Mouse (Mus musculus) embryonic facial prominence, embryonic 14.5 days (tissue): Measurements from ENCODE around the gene Lnx2. TPM values are rescaled to one million over a fixed set of nuclear protein-coding genes. Genes with fewer than 3 reads are reported as not detected.

Experiments used
- ATAC-seq: fragments of 200-750 bp; cut with Nextera tagmentation; 2 replicates; pipeline ENCODE4 v1.8.0; 2017; ENCODE audit warnings: low read depth, moderate number of reproducible peaks, moderate TSS enrichment
- DNase-seq: peaks from one replicate; pipeline ENCODE4 v3.0.0-alpha.2; 2015; ENCODE audit warnings: low spot score
- H3K27ac ChIP-seq: fragments of 300-500 bp; sonication (generic); replicated peaks from 2 replicates; pipeline ENCODE4 v1.5.1; 2014; ENCODE audit warnings: low read depth, mild to moderate bottlenecking, low read length, moderate library complexity
- H3K27me3 ChIP-seq: fragments of 300-500 bp; sonication (generic); replicated peaks from 2 replicates; pipeline ENCODE4 v1.6.1; 2014; ENCODE audit warnings: low read length; ENCODE audit not compliant: control insufficient read depth, insufficient read depth
- H3K36me3 ChIP-seq: fragments of 300-500 bp; sonication (generic); 2 replicates; pipeline ENCODE4 v1.6.1; 2014; ENCODE audit warnings: low read length, mixed read lengths; ENCODE audit not compliant: control insufficient read depth, insufficient read depth
- H3K4me1 ChIP-seq: fragments of 300-500 bp; sonication (generic); 2 replicates; pipeline ENCODE4 v1.6.1; 2014; ENCODE audit warnings: antibody characterized with exemption, low read length; ENCODE audit not compliant: control insufficient read depth, insufficient read depth
- H3K4me2 ChIP-seq: fragments of 300-500 bp; sonication (generic); 2 replicates; pipeline ENCODE4 v1.6.1; 2014; ENCODE audit warnings: low read depth, mild to moderate bottlenecking, low read length, moderate library complexity, mixed read lengths
- H3K4me3 ChIP-seq: fragments of 300-500 bp; sonication (generic); 2 replicates; pipeline ENCODE4 v1.5.1; 2014; ENCODE audit warnings: low read depth, mild to moderate bottlenecking, low read length
- H3K9ac ChIP-seq: fragments of 300-500 bp; sonication (generic); 2 replicates; pipeline ENCODE4 v1.6.1; 2014; ENCODE audit warnings: low read depth, mild to moderate bottlenecking, low read length, moderate library complexity, mixed read lengths
- H3K9me3 ChIP-seq: fragments of 300-500 bp; sonication (generic); 2 replicates; pipeline ENCODE4 v1.6.1; 2016; ENCODE audit warnings: low read length; ENCODE audit not compliant: control insufficient read depth
- WGBS: fragments of 180-500 bp; shearing (Covaris S2); extraction: QIAGEN DNeasy Blood & Tissue Kit; methylation state at CpG from one replicate; pipeline ENCODE4 v1.1.7; 2014; 5-methylcytosine and 5-hydroxymethylcytosine counted together
- polyA plus RNA-seq: library from polyadenylated mRNA; unstranded; fragments of >200 nt; fragmentation: Nextera tagmentation; extraction: Ambion mirVana; gene quantifications from 2 replicates; pipeline ENCODE4 v1.2.1, GENCODE M21; 2014

Gene Lnx2
- polyA plus RNA-seq, 1 experiment from 2014 or later = 13.9 TPM

- Histone ChIP-seq H3K9ac (no peak overlapping the region), H3K27ac (no peak overlapping the region), H3K36me3 (no peaks in the 10 kb centered on the region), H3K4me1 (peaks cover 14% of the 10 kb centered on the region), H3K4me3 (no peak overlapping the region), H3K4me2 (peak overlapping the region; percentile 10; the same call in 1 of the 2 replicates), H3K9me3 (no peaks in the 10 kb centered on the region), H3K27me3 (no peaks in the 10 kb centered on the region)
- DNase-seq (no peak), ATAC-seq (no peak)
- WGBS = 54% methylated on average over 29 of the region's 29 CpGs
Observed at GRCm38 (mm10) chr5:147051500-147052308, 24.7 kb downstream of the Lnx2 start.

GRCm38 (mm10) chr5:147050816-147051499 is 25.4 kb downstream of the Lnx2 start:
- ATAC-seq (no peak), DNase-seq (no peak)
- no peaks in the 10 kb centered on the region for H3K36me3 ChIP-seq
- no peak overlapping the region for H3K27ac ChIP-seq
- H3K9ac ChIP-seq = no peak overlapping the region
- H3K4me2 ChIP-seq = no peak overlapping the region
- H3K4me3 ChIP-seq = no peak overlapping the region
- no peaks in the 10 kb centered on the region for H3K27me3 ChIP-seq
- H3K9me3 ChIP-seq = no peaks in the 10 kb centered on the region
- H3K4me1 ChIP-seq = peaks cover 14% of the 10 kb centered on the region
- 63% methylated on average over 13 of the region's 13 CpGs for WGBS

GRCm38 (mm10) chr5:147049544-147050209 is 26.7 kb downstream of the Lnx2 start:
- no peak for ATAC-seq
- 74% methylated on average over 19 of the region's 19 CpGs for WGBS

GRCm38 (mm10) chr5:147045929-147046328 is 30.5 kb downstream of the Lnx2 start:
- Histone ChIP-seq H3K27me3 (no peaks in the 10 kb centered on the region), H3K36me3 (peaks cover 6% of the 10 kb centered on the region; the same call in 1 of the 2 replicates), H3K4me3 (no peak overlapping the region), H3K9ac (no peak overlapping the region), H3K27ac (no peak overlapping the region), H3K9me3 (no peaks in the 10 kb centered on the region), H3K4me1 (0 out of 2 replicates have a peak, but pooled peaks cover 6% of the 10 kb centered on the region), H3K4me2 (no peak overlapping the region)
- 77% methylated on average over 11 of the region's 11 CpGs for WGBS
- DNase-seq = no peak
- ATAC-seq = no peak

More at GRCm38 (mm10) chr5:147049544-147050209, 26.7 kb downstream of the Lnx2 start:
- no peak for DNase-seq
- Histone ChIP-seq H3K27me3 (no peaks in the 10 kb centered on the region), H3K36me3 (no peaks in the 10 kb centered on the region), H3K4me1 (peaks cover 14% of the 10 kb centered on the region), H3K4me3 (no peak overlapping the region), H3K4me2 (no peak overlapping the region), H3K27ac (no peak overlapping the region), H3K9me3 (no peaks in the 10 kb centered on the region), H3K9ac (no peak overlapping the region)

- ATAC-seq = no peak
- DNase-seq = no peak
- Histone ChIP-seq H3K27ac (no peak overlapping the region), H3K27me3 (no peaks in the 10 kb centered on the region), H3K4me1 (0 out of 2 replicates have a peak, but pooled peaks cover 6% of the 10 kb centered on the region), H3K9me3 (no peaks in the 10 kb centered on the region), H3K4me2 (no peak overlapping the region), H3K4me3 (no peak overlapping the region), H3K9ac (no peak overlapping the region), H3K36me3 (peaks cover 11% of the 10 kb centered on the region; the same call in 1 of the 2 replicates)
- 70% methylated on average over 10 of the region's 11 CpGs for WGBS
Observed at GRCm38 (mm10) chr5:147045311-147045710, 31.1 kb downstream of the Lnx2 start.

- H3K9me3 ChIP-seq = no peaks in the 10 kb centered on the region
- no peaks in the 10 kb centered on the region for H3K27me3 ChIP-seq
- no peak overlapping the region for H3K4me2 ChIP-seq
- DNase-seq (no peak), ATAC-seq (no peak)
- H3K4me3 ChIP-seq = no peak overlapping the region
- H3K9ac ChIP-seq = no peak overlapping the region
- H3K4me1 ChIP-seq = no peaks in the 10 kb centered on the region
- WGBS = 64% methylated on average over 15 of the region's 15 CpGs
- H3K27ac ChIP-seq = no peak overlapping the region
- H3K36me3 ChIP-seq = peaks cover 11% of the 10 kb centered on the region; the same call in 1 of the 2 replicates
Observed at GRCm38 (mm10) chr5:147043240-147043844, 33.0 kb downstream of the Lnx2 start.

GRCm38 (mm10) chr5:147041965-147042937 is 34.1 kb downstream of the Lnx2 start:
- WGBS = 79% methylated on average over 40 of the region's 40 CpGs

More at GRCm38 (mm10) chr5:147041965-147042937, 34.1 kb downstream of the Lnx2 start:
- ATAC-seq = peak; percentile 84
- H3K27me3 ChIP-seq = no peaks in the 10 kb centered on the region
- peaks cover 11% of the 10 kb centered on the region; the same call in 1 of the 2 replicates for H3K36me3 ChIP-seq
- H3K4me2 ChIP-seq = no peak overlapping the region
- no peak overlapping the region for H3K9ac ChIP-seq
- no peak overlapping the region for H3K4me3 ChIP-seq
- H3K27ac ChIP-seq = no peak overlapping the region
- DNase-seq = peak; percentile 67
- peaks cover 6% of the 10 kb centered on the region; the same call in 1 of the 2 replicates for H3K4me1 ChIP-seq
- H3K9me3 ChIP-seq = no peaks in the 10 kb centered on the region
